Mouse (Mus musculus) heart, adult 2 months (tissue): ENCODE results near the gene Ucn2. TPM values are rescaled to one million over a fixed set of nuclear protein-coding genes. Genes with fewer than 3 reads are reported as not detected.

Source experiments
- DNase-seq, 2 experiments: peaks; one replicate each; pipeline ENCODE4 v3.0.0; 2021
- H3K27ac ChIP-seq: fragments of 200-600 bp; 2 replicates; pipeline ENCODE4 v1.8.1; 2022
- H3K27me3 ChIP-seq: fragments of 200-500 bp; 2 replicates; pipeline ENCODE4 v1.6.1; 2012; ENCODE audit warnings: mild to moderate bottlenecking, low read length, inconsistent platforms, mixed read lengths; ENCODE audit not compliant: control insufficient read depth, insufficient read depth
- H3K36me3 ChIP-seq: fragments of 200-500 bp; 2 replicates; pipeline ENCODE4 v1.6.1; 2012; ENCODE audit warnings: low read length, inconsistent platforms; ENCODE audit not compliant: control insufficient read depth, insufficient read depth
- H3K4me1 ChIP-seq: fragments of 200-500 bp; 2 replicates; pipeline ENCODE4 v1.6.1; 2011; ENCODE audit warnings: low read length; ENCODE audit not compliant: control insufficient read depth, insufficient read depth
- H3K4me3 ChIP-seq: fragments of 200-600 bp; 2 replicates; pipeline ENCODE4 v1.8.1; 2022
- H3K79me2 ChIP-seq: fragments of 200-500 bp; replicated peaks from 2 replicates; pipeline ENCODE4 v1.6.1; 2012; ENCODE audit warnings: mild to moderate bottlenecking, inconsistent platforms, low read length, moderate library complexity, mixed read lengths; ENCODE audit not compliant: control insufficient read depth, insufficient read depth
- H3K9ac ChIP-seq: fragments of 200-500 bp; 2 replicates; pipeline ENCODE4 v1.6.1; 2012; ENCODE audit warnings: low read depth, mild to moderate bottlenecking, control low read depth, inconsistent platforms, low read length, mixed read lengths
- CTCF ChIP-seq: fragments of 200-600 bp; IDR thresholded peaks from 2 replicates; pipeline ENCODE4 v1.8.1; 2022; ENCODE audit warnings: antibody characterized with exemption, mild to moderate bottlenecking, moderate library complexity
- EP300 ChIP-seq: fragments of 200-500 bp; IDR thresholded peaks from 2 replicates; pipeline ENCODE4 v1.6.1; 2011; ENCODE audit warnings: low read depth, low read length, control low read depth; ENCODE audit not compliant: insufficient read depth
- POLR2A ChIP-seq: fragments of 200-500 bp; IDR thresholded peaks from 2 replicates; pipeline ENCODE4 v1.6.1; 2011; ENCODE audit warnings: mild to moderate bottlenecking, low read depth, low read length, control low read depth; ENCODE audit not compliant: insufficient read depth
- WGBS: fragments of 180-500 bp; shearing (Covaris S2); methylation state at CpG from one replicate; pipeline ENCODE4 v1.1.7; 2018; 5-methylcytosine and 5-hydroxymethylcytosine counted together
- intact Hi-C: fragments of 180-260 bp; cut with DNase I; formaldehyde crosslinking; loops from one replicate; pipeline ENCODE4 v1.15.1; 2025
- polyA plus RNA-seq: library from polyadenylated mRNA; depleted of rRNA; stranded (reverse); fragments of >200 nt; gene quantifications from 2 replicates; pipeline ENCODE4 v1.2.3, GENCODE M21; 2012
- total RNA-seq, 2 experiments: library from RNA; stranded (reverse); gene quantifications; 2 replicates each; pipeline ENCODE4 v1.2.3; 2021

Ucn2 gene
- total and polyA plus RNA-seq, 3 experiments: not detected

GRCm38 (mm10) chr9:108949967-108950728 is 35.7 kb upstream of the Ucn2 start:
- 77% methylated on average over 9 of the region's 9 CpGs for WGBS
- Histone ChIP-seq H3K79me2 (no peaks in the 10 kb centered on the region), H3K4me3 (no peak overlapping the region), H3K27me3 (no peaks in the 10 kb centered on the region), H3K27ac (no peak overlapping the region), H3K36me3 (no peaks in the 10 kb centered on the region; the same call in 1 of the 2 replicates), H3K9ac (no peak overlapping the region), H3K4me1 (no peaks in the 10 kb centered on the region)
- intact Hi-C loops: no loop called here
- peak in 1 of 2 experiments; percentile 36 for DNase-seq
- TF ChIP-seq POLR2A (no peak), EP300 (0 out of 2 replicates have a peak, but pooled peaks have one; percentile 0)

- Histone ChIP-seq H3K79me2 (no peaks in the 10 kb centered on the region), H3K27me3 (no peaks in the 10 kb centered on the region), H3K27ac (no peak within 1 kb of the TSS), H3K36me3 (no peaks in the 10 kb centered on the region), H3K4me3 (no peak within 1 kb of the TSS), H3K4me1 (no peaks in the 10 kb centered on the region), H3K9ac (no peak within 1 kb of the TSS)
- DNase-seq: no peak
- WGBS: 12% methylated on average over 15 of the region's 15 CpGs
- TF ChIP-seq CTCF (no peak), EP300 (no peak), POLR2A (no peak)
- intact Hi-C loops: no loop called here
These were observed 32.7 kb upstream of the Ucn2 start, which contains the start of gene Col7a1 for GRCm38 (mm10) chr9:108953081-108953636. Gene Col7a1 (plus strand): TSS chr9:108953586.

GRCm38 (mm10) chr9:108955241-108955640 is 30.6 kb upstream of the Ucn2 start:
- 87% methylated on average over 11 of the region's 11 CpGs for WGBS
- TF ChIP-seq CTCF (no peak), EP300 (no peak), POLR2A (no peak)

GRCm38 (mm10) chr9:108955846-108956245 is 30.0 kb upstream of the Ucn2 start:
- Histone ChIP-seq H3K4me3 (no peak overlapping the region), H3K9ac (no peak overlapping the region), H3K27ac (no peak overlapping the region), H3K27me3 (no peaks in the 10 kb centered on the region), H3K36me3 (no peaks in the 10 kb centered on the region), H3K4me1 (no peaks in the 10 kb centered on the region), H3K79me2 (no peaks in the 10 kb centered on the region)
- intact Hi-C loops: no loop called here
- DNase-seq: no peak
- TF ChIP-seq POLR2A (no peak), EP300 (no peak), CTCF (no peak)
- 90% methylated on average over 11 of the region's 11 CpGs for WGBS

More at GRCm38 (mm10) chr9:108955241-108955640, 30.6 kb upstream of the Ucn2 start:
- Histone ChIP-seq H3K79me2 (no peaks in the 10 kb centered on the region), H3K4me1 (no peaks in the 10 kb centered on the region), H3K27ac (no peak overlapping the region), H3K36me3 (no peaks in the 10 kb centered on the region), H3K9ac (no peak overlapping the region), H3K27me3 (no peaks in the 10 kb centered on the region), H3K4me3 (no peak overlapping the region)
- intact Hi-C loops: no loop called here
- DNase-seq: no peak

GRCm38 (mm10) chr9:108963577-108963976 is 22.2 kb upstream of the Ucn2 start:
- no peaks in the 10 kb centered on the region for H3K27me3 ChIP-seq
- H3K79me2 ChIP-seq: no peaks in the 10 kb centered on the region
- WGBS: 68% methylated on average over 3 of the region's 3 CpGs
- intact Hi-C loops: no loop called here
- H3K27ac ChIP-seq: no peak overlapping the region
- TF ChIP-seq CTCF (no peak), POLR2A (no peak)
- no peak overlapping the region for H3K4me3 ChIP-seq
- no peaks in the 10 kb centered on the region for H3K4me1 ChIP-seq
- H3K9ac ChIP-seq: no peak overlapping the region
- no peaks in the 10 kb centered on the region for H3K36me3 ChIP-seq
- DNase-seq: no peak

GRCm38 (mm10) chr9:108964338-108964737 is 21.5 kb upstream of the Ucn2 start:
- intact Hi-C loops: no loop called here
- Histone ChIP-seq H3K4me1 (no peaks in the 10 kb centered on the region), H3K4me3 (no peak overlapping the region), H3K27me3 (no peaks in the 10 kb centered on the region), H3K79me2 (no peaks in the 10 kb centered on the region), H3K9ac (no peak overlapping the region), H3K27ac (no peak overlapping the region), H3K36me3 (no peaks in the 10 kb centered on the region)
- TF ChIP-seq EP300 (no peak), POLR2A (no peak), CTCF (no peak)
- WGBS: 73% methylated on average over 6 of the region's 6 CpGs
- DNase-seq: no peak
